Mouse (Mus musculus) cerebellum, postnatal 4 days (tissue): ENCODE data around the gene Disp1.
A peak's percentile ranks its signal among the peaks of the same experiment; 100 is the strongest.

Source experiments
- DNase-seq, 2 experiments: peaks; one replicate each; pipeline ENCODE4 v3.0.0; 2022; ENCODE audit warnings: low spot score in 2 of 2, mixed read lengths in 1 of 2

Disp1 gene

DNA sequence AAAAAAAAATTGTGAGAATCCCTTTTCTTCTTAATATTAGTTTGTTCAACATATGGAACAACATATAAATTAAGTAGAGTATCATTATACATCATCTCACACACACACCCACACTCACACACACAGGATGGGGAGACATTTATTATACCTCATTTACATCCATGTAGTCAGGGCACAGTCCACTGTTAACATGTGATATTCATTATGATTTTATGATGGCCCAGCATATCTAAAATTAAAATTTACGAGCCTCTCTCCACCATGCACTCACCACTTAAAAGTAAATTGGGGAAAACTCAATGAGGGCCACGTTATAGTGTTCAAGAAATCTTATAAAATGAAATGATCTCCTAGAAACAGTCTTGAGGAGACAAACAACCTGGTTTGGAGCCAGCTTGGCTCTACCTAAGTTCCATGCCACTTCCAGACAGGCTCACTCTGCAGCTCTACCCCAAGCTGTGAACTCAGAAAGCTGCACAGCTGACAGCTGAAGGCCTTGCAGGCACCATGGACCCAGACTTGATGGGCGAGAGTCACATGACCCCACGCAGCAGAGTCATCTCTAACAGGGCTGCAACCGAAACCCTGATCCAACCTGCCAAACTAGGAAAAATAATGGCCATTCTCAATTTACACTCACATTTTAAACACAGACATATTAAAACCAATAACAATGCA lies 57.7 kb downstream of the Disp1 start:
- no peak for DNase-seq

GRCm38 (mm10) chr1:183161057-183161456 lies 60.3 kb downstream of the Disp1 start:
- DNase-seq: no peak

- no peak for DNase-seq
These were observed 61.1 kb downstream of the Disp1 start for GRCm38 (mm10) chr1:183160188-183160587.

GRCm38 (mm10) chr1:183159183-183159582 lies 62.1 kb downstream of the Disp1 start:
- DNase-seq: no peak

- DNase-seq: no peak
These were observed 65.7 kb downstream of the Disp1 start for GRCm38 (mm10) chr1:183155600-183155999.

DNA sequence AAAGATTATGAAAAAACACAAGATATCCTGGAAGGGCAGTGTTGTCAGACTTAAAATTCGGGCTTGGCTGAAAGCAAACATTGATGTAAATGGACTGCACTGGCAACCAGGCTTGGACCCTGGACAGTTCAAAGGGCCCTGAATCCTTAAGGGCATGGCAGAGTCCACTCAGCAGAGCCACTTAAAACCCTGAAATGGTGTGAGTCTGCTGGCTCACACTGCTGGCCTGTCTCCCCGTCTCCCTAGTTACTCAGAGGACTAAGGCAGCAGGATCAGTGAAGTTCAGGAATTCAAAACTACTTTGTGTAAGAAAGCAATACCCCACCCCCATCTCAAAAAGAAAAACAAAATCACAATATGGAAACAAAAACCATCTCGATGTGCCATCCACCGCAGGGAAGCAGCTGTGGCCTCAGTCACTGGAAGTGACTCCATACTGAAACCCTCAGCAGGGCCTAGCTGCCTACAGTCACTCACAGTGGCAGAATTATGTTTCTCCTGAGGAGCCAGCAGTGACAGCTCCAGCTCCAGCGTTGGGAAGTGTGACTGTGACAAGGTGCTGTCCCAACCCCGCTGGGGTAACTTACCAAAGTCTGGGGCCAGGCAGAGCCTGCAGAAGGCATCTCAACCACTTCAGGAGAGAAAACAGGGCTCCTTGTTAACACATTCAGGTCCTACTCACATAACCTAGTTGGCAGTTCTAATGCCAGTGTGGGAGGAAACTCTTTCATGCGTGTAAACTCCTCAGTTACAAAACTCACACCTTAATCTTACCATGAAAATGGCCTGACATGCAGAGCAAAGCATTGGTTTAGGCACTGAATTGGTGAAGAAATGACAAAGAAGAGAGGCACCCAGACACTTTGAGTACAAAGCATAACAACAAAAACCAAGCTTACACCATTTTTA lies 66.8 kb downstream of the Disp1 start:
- DNase-seq: no peak

DNA sequence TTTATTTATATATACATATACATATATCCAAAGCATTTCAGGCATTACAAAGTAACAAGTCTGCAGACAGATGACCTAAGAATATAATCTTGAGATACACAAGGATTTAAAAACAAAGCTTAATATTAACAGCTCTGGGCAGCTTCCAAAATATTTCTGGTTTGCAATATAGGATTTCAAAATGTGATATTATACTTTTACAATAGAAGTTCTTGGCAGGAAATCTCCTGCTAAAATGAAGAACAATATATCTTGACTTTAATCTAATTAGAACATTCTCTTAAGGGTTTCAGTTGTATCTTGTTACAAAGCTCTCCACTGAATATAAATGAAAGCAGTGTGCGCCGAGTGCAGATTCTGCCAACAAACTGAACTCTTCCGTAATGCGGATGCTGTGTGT lies 68.0 kb downstream of the Disp1 start:
- no peak for DNase-seq

GRCm38 (mm10) chr1:183151510-183152319 lies 69.6 kb downstream of the Disp1 start:
- no peak for DNase-seq

GRCm38 (mm10) chr1:183150379-183150840 lies 70.9 kb downstream of the Disp1 start:
- DNase-seq: no peak

- no peak for DNase-seq
These were observed 71.7 kb downstream of the Disp1 start for GRCm38 (mm10) chr1:183149571-183150105.

- DNase-seq: peak in 1 of 2 experiments; percentile 17
These were observed 73.9 kb downstream of the Disp1 start for GRCm38 (mm10) chr1:183147438-183147841.

DNA sequence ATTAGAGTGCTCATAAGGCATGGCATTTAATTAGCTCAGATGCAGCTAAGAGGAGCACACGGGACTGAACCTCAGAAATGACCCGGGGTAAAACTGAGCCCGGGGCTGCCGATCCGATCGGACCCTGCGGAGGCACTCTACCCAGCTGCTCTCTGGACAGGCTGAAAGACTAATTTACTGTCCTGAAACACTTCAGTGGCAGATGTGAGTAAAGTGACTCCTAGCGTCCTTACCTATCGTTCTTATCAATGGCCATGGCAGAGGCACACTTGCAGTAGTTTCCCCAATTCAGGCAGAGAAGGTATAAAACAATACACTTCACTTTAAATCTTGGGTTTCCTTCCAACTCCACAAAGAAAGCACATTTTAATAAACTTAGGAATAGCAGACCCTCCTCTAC lies 74.5 kb downstream of the Disp1 start:
- DNase-seq: no peak

DNA sequence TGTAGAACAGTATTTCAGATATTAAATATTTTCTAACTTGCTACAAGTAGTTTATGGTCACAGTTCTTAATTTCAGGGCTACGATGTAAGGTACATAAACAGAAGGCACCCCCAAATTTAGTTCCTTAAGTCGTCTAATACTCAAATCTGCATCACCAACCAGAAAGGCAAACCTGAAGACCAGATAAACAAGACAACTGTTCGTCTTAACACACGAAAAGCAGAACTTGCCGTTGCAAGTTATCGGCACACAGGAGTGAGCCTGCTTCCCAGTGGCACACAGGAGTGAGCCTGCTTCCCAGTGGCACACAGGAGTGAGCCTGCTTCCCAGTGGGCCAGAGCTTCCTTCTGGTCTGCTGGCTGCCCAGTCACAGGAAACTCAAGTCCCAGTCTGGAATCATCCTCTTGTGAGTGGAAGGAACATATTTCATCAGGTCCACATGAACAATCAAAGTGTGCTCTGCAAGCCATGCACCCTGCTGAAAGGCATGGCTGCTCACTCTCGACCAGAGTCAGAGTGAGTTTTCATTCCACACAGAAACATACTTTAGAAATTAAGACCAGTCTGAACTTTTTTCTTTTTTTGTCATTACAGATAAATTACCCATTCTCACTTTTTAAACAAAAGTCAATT lies 75.1 kb downstream of the Disp1 start:
- no peak for DNase-seq

- DNase-seq: no peak
These were observed 76.6 kb downstream of the Disp1 start for GRCm38 (mm10) chr1:183144602-183145205.

- DNase-seq: no peak
These were observed 78.1 kb downstream of the Disp1 start for GRCm38 (mm10) chr1:183143246-183143645.

GRCm38 (mm10) chr1:183142566-183142965 lies 78.8 kb downstream of the Disp1 start:
- no peak for DNase-seq

DNA sequence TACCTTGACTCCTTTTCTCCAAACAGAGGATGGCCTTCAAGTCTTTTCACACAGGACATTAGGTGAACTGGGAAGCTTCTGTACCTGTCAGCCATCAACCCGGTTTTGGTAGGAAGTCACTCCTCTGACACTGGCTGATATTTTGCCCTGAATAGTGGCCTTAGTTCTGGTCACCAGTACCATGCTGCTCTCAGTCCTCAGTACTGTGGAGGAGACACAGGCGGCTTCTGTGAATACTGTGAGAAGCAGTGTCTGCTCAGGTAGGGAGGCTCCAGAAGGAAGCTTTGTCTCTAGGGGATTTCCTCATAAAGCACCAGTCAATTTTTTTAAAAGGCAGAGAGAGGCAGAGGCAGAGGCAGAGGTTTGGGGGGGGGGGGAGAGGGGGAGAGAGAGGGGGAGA lies 80.0 kb downstream of the Disp1 start:
- no peak for DNase-seq

DNA sequence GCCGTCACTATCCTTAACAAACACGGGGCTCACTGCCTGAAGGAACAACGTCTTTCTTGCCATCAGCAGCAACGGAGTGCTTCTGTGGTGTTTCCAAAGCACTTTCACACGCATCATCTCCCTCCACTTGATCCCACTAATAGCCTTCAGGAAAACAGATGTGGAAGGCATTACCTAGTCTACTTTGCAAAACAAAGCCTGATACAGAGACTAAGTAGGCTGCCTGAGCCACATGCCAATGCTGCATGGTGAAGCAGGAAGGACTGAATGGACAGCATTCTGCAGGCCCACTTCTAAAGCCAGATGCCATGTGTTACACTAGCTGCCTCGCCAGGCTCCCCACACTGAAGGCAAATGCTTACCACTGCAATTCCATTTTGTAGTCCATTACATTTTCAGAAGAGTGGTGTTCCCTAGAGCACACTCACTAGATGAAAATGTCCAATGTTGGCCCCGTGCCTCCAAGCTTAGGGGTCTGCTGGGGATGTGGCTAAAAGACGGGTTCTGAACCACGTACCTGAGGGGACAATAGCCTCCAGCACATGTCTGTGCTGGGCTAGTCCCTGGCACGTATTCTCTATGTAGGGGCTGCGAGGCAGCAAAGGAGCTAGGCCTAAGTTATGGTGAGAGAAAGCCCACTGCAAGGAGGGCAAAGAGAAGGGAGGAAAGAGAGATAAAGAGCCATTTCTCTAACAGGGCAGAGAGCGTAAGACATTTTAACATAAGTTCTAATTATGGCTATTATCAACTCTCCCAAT lies 80.6 kb downstream of the Disp1 start:
- DNase-seq: no peak

GRCm38 (mm10) chr1:183138088-183138487 lies 83.2 kb downstream of the Disp1 start:
- no peak for DNase-seq

DNA sequence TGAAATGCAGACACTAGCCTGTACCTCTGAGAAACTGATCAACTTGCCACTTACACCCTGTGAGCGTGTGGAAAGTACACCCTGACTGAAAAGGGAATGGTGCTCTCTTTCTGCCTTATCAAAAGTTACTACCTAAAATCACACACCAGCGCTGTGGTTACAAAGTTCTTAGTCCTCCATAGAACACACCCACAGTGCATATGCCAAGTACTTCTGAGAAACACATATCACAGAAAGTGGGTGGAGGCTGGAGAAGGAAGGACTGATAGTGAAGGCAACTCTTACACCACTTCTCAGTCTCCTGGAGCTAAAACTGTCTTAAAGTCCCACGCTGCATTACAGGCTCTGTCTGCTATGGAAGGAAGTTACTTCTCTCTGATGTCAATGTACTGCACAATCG lies 86.9 kb downstream of the Disp1 start:
- DNase-seq: no peak
